ENCODE assay signal across 20 mouse cellular contexts in genomic region chr3:107229822-107230221, GRCm38 (mm10). TPM values are rescaled to one million over a fixed set of nuclear protein-coding genes. Genes with fewer than 3 reads are reported as not detected.
DNase-seq lines count a peak whose midpoint lies in the region; ATAC-seq and TF ChIP-seq lines count a peak whose summit lies in the region.
"Had no signal": no experiment of that assay in that cellular context is flagged by ENCODE, and none has a peak within 500 bp of the region (broad histone marks: within the 10 kb centered on the region; RNA-seq: fewer than 3 reads in every experiment).

No protein-coding gene starts in this region.

- no peak overlapping the region for H3K4me2 ChIP-seq in lung, embryonic 14.5 days
- H3K4me2 ChIP-seq in intestine, embryonic 15.5 days (replicated peaks): no peak overlapping the region; the same call in 1 of the 2 replicates
- peak overlapping the region; percentile 26; the same call in 1 of the 2 replicates for H3K4me2 ChIP-seq in liver, postnatal 0 days (ENCODE audit: low read depth, low read length)
- H3K4me2 ChIP-seq: heart, embryonic 13.5 days; hindbrain, embryonic 15.5 days; midbrain, embryonic 13.5 days had no signal

- 51% methylated on average over 5 of the region's 5 CpGs for WGBS in heart, embryonic 10.5 days
- 20% methylated on average over 5 of the region's 5 CpGs for WGBS in lung, embryonic 14.5 days
- 42% methylated on average over 5 of the region's 5 CpGs for WGBS in lung, adult 2 months
- 39% methylated on average over 5 of the region's 5 CpGs for WGBS in intestine, embryonic 15.5 days
- 43% methylated on average over 5 of the region's 5 CpGs for WGBS in liver, postnatal 0 days (ENCODE audit: insufficient replicate concordance)

- H3K9me3 ChIP-seq in heart, embryonic 10.5 days: no peaks in the 10 kb centered on the region
- no peaks in the 10 kb centered on the region for H3K9me3 ChIP-seq in lung, embryonic 14.5 days (ENCODE audit: low read depth, low read length)
- no peaks in the 10 kb centered on the region for H3K9me3 ChIP-seq in intestine, embryonic 15.5 days
- no peaks in the 10 kb centered on the region for H3K9me3 ChIP-seq in liver, postnatal 0 days (ENCODE audit: low read length)
- H3K9me3 ChIP-seq: G1E; heart, embryonic 13.5 days; hindbrain, embryonic 15.5 days; midbrain, embryonic 13.5 days had no signal

- peaks cover 20% of the 10 kb centered on the region for H3K27me3 ChIP-seq in heart, embryonic 10.5 days (ENCODE audit: insufficient read depth, poor library complexity, severe bottlenecking)
- no peaks in the 10 kb centered on the region for H3K27me3 ChIP-seq in lung, embryonic 14.5 days (ENCODE audit: insufficient read depth, low read length)
- H3K27me3 ChIP-seq in intestine, embryonic 15.5 days (replicated peaks): no peaks in the 10 kb centered on the region
- H3K27me3 ChIP-seq in liver, postnatal 0 days (ENCODE audit: insufficient read depth, low read length): no peaks in the 10 kb centered on the region
- H3K27me3 ChIP-seq: hindbrain, embryonic 15.5 days; midbrain, embryonic 13.5 days had no signal

- TF ChIP-seq CTCF in lung, embryonic 14.5 days (IDR thresholded peaks at IDR 0.05; ENCODE audit: low read depth): no peak
- TF ChIP-seq CTCF in lung, adult 2 months (IDR thresholded peaks at IDR 0.05; ENCODE audit: insufficient read depth, low read length): no peak
- no peak for TF ChIP-seq CTCF in liver, postnatal 0 days (IDR thresholded peaks at IDR 0.05; ENCODE audit: low read depth)

- H3K4me3 ChIP-seq in heart, embryonic 10.5 days: no peak overlapping the region
- H3K4me3 ChIP-seq in lung, embryonic 14.5 days (ENCODE audit: low read depth, low read length): no peak overlapping the region
- no peak overlapping the region for H3K4me3 ChIP-seq in lung, adult 2 months (replicated peaks; ENCODE audit: extremely low read depth, low read depth, low read length)
- no peak overlapping the region for H3K4me3 ChIP-seq in intestine, embryonic 15.5 days (replicated peaks)
- no peak overlapping the region for H3K4me3 ChIP-seq in liver, postnatal 0 days (ENCODE audit: low read depth, low read length)
- H3K4me3 ChIP-seq: heart, embryonic 13.5 days; hindbrain, embryonic 15.5 days; midbrain, embryonic 13.5 days had no signal

- intact Hi-C loops in gastrocnemius, postnatal 14 days (cut with DNase I; ENCODE audit: low total_unique reads): no loop called here

- peak; percentile 17 to 24 for DNase-seq in heart, adult 18-20 months
- no peak for DNase-seq in heart, embryonic 10.5 days (ENCODE audit: low spot score)
- DNase-seq in lung, embryonic 14.5 days: peak; percentile 51
- no peak for DNase-seq in lung, adult 2 months
- peak; percentile 68 for DNase-seq in liver, postnatal 0 days
- DNase-seq in left cerebral cortex, adult 9 months (ENCODE audit: low spot score in 2 of 2): no peak
- DNase-seq in gastrocnemius, postnatal 14 days: no peak
- DNase-seq: B cell, adult 2 months; cerebellum, adult 9-10 months; embryo, embryonic 11 days; thymus, adult 2 months had no signal

- no peaks in the 10 kb centered on the region for H3K36me3 ChIP-seq in heart, embryonic 10.5 days
- no peaks in the 10 kb centered on the region for H3K36me3 ChIP-seq in lung, embryonic 14.5 days (ENCODE audit: insufficient read depth)
- no peaks in the 10 kb centered on the region for H3K36me3 ChIP-seq in intestine, embryonic 15.5 days
- no peaks in the 10 kb centered on the region for H3K36me3 ChIP-seq in liver, postnatal 0 days (replicated peaks; ENCODE audit: insufficient read depth, low read length)
- H3K36me3 ChIP-seq: G1E; heart, embryonic 13.5 days; hindbrain, embryonic 15.5 days; midbrain, embryonic 13.5 days had no signal

- TF ChIP-seq EP300 in liver, postnatal 0 days (IDR thresholded peaks at IDR 0.05; ENCODE audit: low read depth): peak; percentile 71

- H3K4me1 ChIP-seq in heart, embryonic 10.5 days: peaks cover 3% of the 10 kb centered on the region; the same call in 1 of the 2 replicates
- no peaks in the 10 kb centered on the region for H3K4me1 ChIP-seq in lung, embryonic 14.5 days (ENCODE audit: insufficient read depth)
- H3K4me1 ChIP-seq in lung, adult 2 months (ENCODE audit: control insufficient read depth, insufficient read depth, low read length): no peaks in the 10 kb centered on the region; the same call in 1 of the 2 replicates
- peaks cover 20% of the 10 kb centered on the region for H3K4me1 ChIP-seq in intestine, embryonic 15.5 days (replicated peaks)
- peaks cover 4% of the 10 kb centered on the region; the same call in 1 of the 2 replicates for H3K4me1 ChIP-seq in liver, postnatal 0 days (ENCODE audit: insufficient read depth)
- H3K4me1 ChIP-seq: hindbrain, embryonic 15.5 days had no signal

- H3K27ac ChIP-seq in heart, embryonic 10.5 days: no peak overlapping the region
- no peak overlapping the region for H3K27ac ChIP-seq in lung, embryonic 14.5 days (ENCODE audit: low read depth)
- H3K27ac ChIP-seq in intestine, embryonic 15.5 days: no peak overlapping the region
- H3K27ac ChIP-seq in liver, postnatal 0 days (ENCODE audit: low read depth): peak overlapping the region; percentile 80
- H3K27ac ChIP-seq: hindbrain, embryonic 15.5 days; midbrain, embryonic 13.5 days had no signal

- H3K9ac ChIP-seq in lung, embryonic 14.5 days: no peak overlapping the region
- no peak overlapping the region for H3K9ac ChIP-seq in intestine, embryonic 15.5 days
- no peak overlapping the region for H3K9ac ChIP-seq in liver, postnatal 0 days (replicated peaks)
- H3K9ac ChIP-seq: heart, embryonic 13.5 days; hindbrain, embryonic 15.5 days; midbrain, embryonic 13.5 days had no signal

- TF ChIP-seq POLR2A in lung, adult 2 months (IDR thresholded peaks at IDR 0.05; ENCODE audit: borderline replicate concordance, extremely low read depth, low read depth, low read length): no peak

- peak; percentile 70 for ATAC-seq in lung, embryonic 14.5 days (ENCODE audit: insufficient read depth)
- peak; percentile 91 for ATAC-seq in intestine, embryonic 15.5 days
- peak; percentile 96 for ATAC-seq in liver, postnatal 0 days
- ATAC-seq: lung, postnatal 0 days; midbrain, embryonic 13.5 days had no signal

RNA-seq across cellular contexts. Expression of gene A630076J17Rik, which starts 0.6 kb away (rescaled TPM):
- total RNA-seq in heart, adult 18-20 months (2021): not detected
- not detected in 2 replicates for polyA plus RNA-seq in heart, embryonic 10.5 days (2016; fragmentation: Nextera tagmentation; extraction: Ambion mirVana)
- polyA plus RNA-seq in lung, embryonic 14.5 days (2014; fragmentation: Nextera tagmentation; extraction: Ambion mirVana): 0.43 and 0.54 TPM in 2 replicates
- polyA plus RNA-seq in lung, adult 2 months (2012; rRNA removed): not detected in 2 replicates
- 0.13 TPM in 1 of 2 replicates, not detected in the other for polyA plus RNA-seq in intestine, embryonic 15.5 days (2015; fragmentation: Nextera tagmentation; extraction: Ambion mirVana)
- 0.24 and 0.26 TPM in 2 replicates for polyA plus RNA-seq in liver, postnatal 0 days (2015; fragmentation: Nextera tagmentation; extraction: Ambion mirVana)
- not detected for total RNA-seq in gastrocnemius, postnatal 14 days (2021)
- total RNA-seq: G1E; left cerebral cortex, adult 18-20 months had no signal
- polyA plus RNA-seq: frontal cortex, adult 2 months; G1E; heart, embryonic 13.5 days; lung, postnatal 0 days; midbrain, embryonic 13.5 days; neural tube, embryonic 11.5 days had no signal

RNA-seq across cellular contexts. Expression of gene Cym, which starts 8.3 kb away (rescaled TPM):
- total RNA-seq in heart, adult 18-20 months (2021): not detected
- polyA plus RNA-seq in heart, embryonic 10.5 days (2016; fragmentation: Nextera tagmentation; extraction: Ambion mirVana): not detected in 2 replicates
- polyA plus RNA-seq in lung, embryonic 14.5 days (2014; fragmentation: Nextera tagmentation; extraction: Ambion mirVana): 139 and 158 TPM in 2 replicates
- polyA plus RNA-seq in lung, adult 2 months (2012; rRNA removed): 0.25 and 0.27 TPM in 2 replicates
- polyA plus RNA-seq in intestine, embryonic 15.5 days (2015; fragmentation: Nextera tagmentation; extraction: Ambion mirVana): 11.4 and 133 TPM in 2 replicates
- 3.9 and 4.2 TPM in 2 replicates for polyA plus RNA-seq in liver, postnatal 0 days (2015; fragmentation: Nextera tagmentation; extraction: Ambion mirVana)
- not detected for total RNA-seq in gastrocnemius, postnatal 14 days (2021)
- total RNA-seq: G1E; left cerebral cortex, adult 18-20 months had no signal
- polyA plus RNA-seq: G1E; neural tube, embryonic 11.5 days had no signal

RNA-seq across cellular contexts. Expression of gene Prok1, which starts 9.7 kb away (rescaled TPM):
- under 1 TPM in 1 of 2 experiments, not detected in 1; 0.28 TPM for total RNA-seq in heart, adult 18-20 months (2021)
- polyA plus RNA-seq in heart, embryonic 10.5 days (2016; fragmentation: Nextera tagmentation; extraction: Ambion mirVana): not detected in 2 replicates
- 0.12 TPM in 1 of 2 replicates, not detected in the other for polyA plus RNA-seq in lung, embryonic 14.5 days (2014; fragmentation: Nextera tagmentation; extraction: Ambion mirVana)
- 0.19 TPM in 1 of 2 replicates, not detected in the other for polyA plus RNA-seq in lung, adult 2 months (2012; rRNA removed)
- not detected in 2 replicates for polyA plus RNA-seq in intestine, embryonic 15.5 days (2015; fragmentation: Nextera tagmentation; extraction: Ambion mirVana)
- polyA plus RNA-seq in liver, postnatal 0 days (2015; fragmentation: Nextera tagmentation; extraction: Ambion mirVana): 9.8 and 10.5 TPM in 2 replicates
- total RNA-seq in gastrocnemius, postnatal 14 days (2021): not detected
- polyA plus RNA-seq: heart, embryonic 13.5 days; hindbrain, embryonic 15.5 days; lung, postnatal 0 days; midbrain, embryonic 13.5 days; neural tube, embryonic 11.5 days had no signal

RNA-seq across cellular contexts. Expression of gene Kcna10, which starts 47.0 kb away (rescaled TPM):
- total RNA-seq in heart, adult 18-20 months (2021): not detected
- not detected in 2 replicates for polyA plus RNA-seq in heart, embryonic 10.5 days (2016; fragmentation: Nextera tagmentation; extraction: Ambion mirVana)
- not detected in 2 replicates for polyA plus RNA-seq in lung, embryonic 14.5 days (2014; fragmentation: Nextera tagmentation; extraction: Ambion mirVana)
- polyA plus RNA-seq in lung, adult 2 months (2012; rRNA removed): not detected in 2 replicates
- not detected in 2 replicates for polyA plus RNA-seq in intestine, embryonic 15.5 days (2015; fragmentation: Nextera tagmentation; extraction: Ambion mirVana)
- not detected in 2 replicates for polyA plus RNA-seq in liver, postnatal 0 days (2015; fragmentation: Nextera tagmentation; extraction: Ambion mirVana)
- under 1 TPM in 1 of 2 experiments, not detected in 1; 0.10 TPM for total RNA-seq in gastrocnemius, postnatal 14 days (2021)
- total RNA-seq: left cerebral cortex, adult 18-20 months had no signal
- polyA plus RNA-seq: G1E; heart, embryonic 13.5 days; hindbrain, embryonic 15.5 days; lung, postnatal 0 days; midbrain, embryonic 13.5 days; neural tube, embryonic 11.5 days; thymus, adult 2 months had no signal

RNA-seq across cellular contexts. Expression of gene Lamtor5, which starts 48.8 kb away (rescaled TPM):
- total RNA-seq in heart, adult 18-20 months (2021): 10 to 100 TPM; 64.6 to 70.8 TPM
- polyA plus RNA-seq in heart, embryonic 10.5 days (2016; fragmentation: Nextera tagmentation; extraction: Ambion mirVana): 157 and 163 TPM in 2 replicates
- 184 and 195 TPM in 2 replicates for polyA plus RNA-seq in lung, embryonic 14.5 days (2014; fragmentation: Nextera tagmentation; extraction: Ambion mirVana)
- polyA plus RNA-seq in lung, adult 2 months (2012; rRNA removed): 85.9 and 111 TPM in 2 replicates
- 200 and 209 TPM in 2 replicates for polyA plus RNA-seq in intestine, embryonic 15.5 days (2015; fragmentation: Nextera tagmentation; extraction: Ambion mirVana)
- 94.0 and 99.8 TPM in 2 replicates for polyA plus RNA-seq in liver, postnatal 0 days (2015; fragmentation: Nextera tagmentation; extraction: Ambion mirVana)
- total RNA-seq in gastrocnemius, postnatal 14 days (2021): 10 to 100 TPM; 46.8 to 53.2 TPM

Comparison
In these comparisons a context has a peak if more than half of its experiments do, and no peak if none do; other contexts are left out.
1. DNase-seq: peak in heart, adult 18-20 months (2 of 2), lung, embryonic 14.5 days (single experiment) and liver, postnatal 0 days (single experiment); none in heart, embryonic 10.5 days (single experiment), lung, adult 2 months (single experiment), left cerebral cortex, adult 9 months (0 of 2) and gastrocnemius, postnatal 14 days (single experiment).
2. Peak in every context shown above with its lines, with median percentiles within 50 percentile points of each other: ATAC-seq.